Mouse (Mus musculus) midbrain, embryonic 15.5 days (tissue): ENCODE results near the gene Olfr692. TPM values are rescaled to one million over a fixed set of nuclear protein-coding genes. Genes with fewer than 3 reads are reported as not detected.
A peak's percentile ranks its signal among the peaks of the same experiment; 100 is the strongest.
"Not testable (repeated sequence)": the region's sequence is repeated elsewhere in the genome, so short reads cannot be mapped to it uniquely, and the experiment has no call there.

Experiments
- ATAC-seq: fragments of 200-750 bp; cut with Nextera tagmentation; replicated peaks from 2 replicates; pipeline ENCODE4 v1.8.0; 2017; ENCODE audit warnings: moderate TSS enrichment
- H3K27ac ChIP-seq: fragments of 300-500 bp; sonication (generic); 2 replicates; pipeline ENCODE4 v1.5.1; 2015; ENCODE audit warnings: mild to moderate bottlenecking, inconsistent platforms
- H3K27me3 ChIP-seq: fragments of 300-500 bp; sonication (generic); replicated peaks from 2 replicates; pipeline ENCODE4 v1.6.1; 2015; ENCODE audit warnings: inconsistent platforms
- H3K36me3 ChIP-seq: fragments of 300-500 bp; sonication (generic); replicated peaks from 2 replicates; pipeline ENCODE4 v1.6.1; 2015; ENCODE audit warnings: inconsistent platforms
- H3K4me1 ChIP-seq: fragments of 300-500 bp; sonication (generic); 2 replicates; pipeline ENCODE4 v1.6.1; 2015; ENCODE audit warnings: inconsistent platforms
- H3K4me2 ChIP-seq: fragments of 300-500 bp; sonication (generic); 2 replicates; pipeline ENCODE4 v1.6.1; 2015; ENCODE audit warnings: inconsistent platforms, mild to moderate bottlenecking, moderate library complexity
- H3K4me3 ChIP-seq: fragments of 300-500 bp; sonication (generic); 2 replicates; pipeline ENCODE4 v1.5.1; 2015; ENCODE audit warnings: mild to moderate bottlenecking, inconsistent platforms
- H3K9ac ChIP-seq: fragments of 300-500 bp; sonication (generic); 2 replicates; pipeline ENCODE4 v1.6.1; 2015; ENCODE audit warnings: mild to moderate bottlenecking, inconsistent platforms
- H3K9me3 ChIP-seq: fragments of 300-500 bp; sonication (generic); 2 replicates; pipeline ENCODE4 v1.6.1; 2016; ENCODE audit warnings: inconsistent platforms
- WGBS: fragments of 180-500 bp; shearing (Covaris S2); methylation state at CpG from one replicate; pipeline ENCODE4 v1.1.7; 2015; ENCODE audit warnings: mixed read lengths; 5-methylcytosine and 5-hydroxymethylcytosine counted together
- polyA plus RNA-seq: library from polyadenylated mRNA; unstranded; fragments of >200 nt; fragmentation: Nextera tagmentation; extraction: Ambion mirVana; gene quantifications from 2 replicates; pipeline ENCODE4 v1.2.1, GENCODE M21; 2015

Gene Olfr692
- not detected in 2 replicates for polyA plus RNA-seq

- H3K27me3 ChIP-seq: no peaks in the 10 kb centered on the region
- WGBS: 95% methylated on average over 1 of the region's 1 CpGs
- no peaks in the 10 kb centered on the region; the same call in none of the 2 replicates for H3K36me3 ChIP-seq
- no peak within 1 kb of the TSS for H3K9ac ChIP-seq
- H3K27ac ChIP-seq: no peak within 1 kb of the TSS
- no peak within 1 kb of the TSS for H3K4me3 ChIP-seq
- no peak for ATAC-seq
- no peaks in the 10 kb centered on the region for H3K9me3 ChIP-seq
- no peak within 1 kb of the TSS for H3K4me2 ChIP-seq
- H3K4me1 ChIP-seq: no peaks in the 10 kb centered on the region
Measured at GRCm38 (mm10) chr7:105367930-105368329, at the start of gene Olfr692. Gene Olfr692, plus strand, starts transcription at chr7:105368230.

DNA sequence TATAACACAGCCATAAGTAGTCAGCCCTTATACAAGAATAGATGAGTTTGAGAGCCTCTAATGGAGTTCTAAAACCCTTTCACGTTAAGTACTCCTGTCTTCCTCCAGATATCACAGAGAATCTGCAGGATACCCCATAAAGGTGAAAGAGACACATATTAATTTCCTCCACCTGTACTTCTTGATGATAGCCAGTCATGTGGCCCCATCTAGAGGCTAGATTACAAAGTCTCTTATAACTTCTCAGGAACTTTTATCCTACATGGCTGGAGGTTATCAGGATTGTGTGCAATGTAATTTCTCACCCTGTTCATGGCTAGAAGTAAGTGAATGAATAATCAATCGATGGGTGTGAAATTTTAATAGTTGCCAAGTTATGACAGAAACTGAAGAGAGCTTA, 42.7 kb upstream of the Olfr692 start:
- H3K9me3 ChIP-seq: no peaks in the 10 kb centered on the region
- no peak overlapping the region for H3K9ac ChIP-seq
- no peak overlapping the region for H3K4me3 ChIP-seq
- no peaks in the 10 kb centered on the region for H3K36me3 ChIP-seq
- no peak for ATAC-seq
- no peak overlapping the region for H3K27ac ChIP-seq
- no peak overlapping the region for H3K4me2 ChIP-seq
- H3K27me3 ChIP-seq: no peaks in the 10 kb centered on the region
- 81% methylated on average over 2 of the region's 2 CpGs for WGBS
- H3K4me1 ChIP-seq: no peaks in the 10 kb centered on the region

DNA sequence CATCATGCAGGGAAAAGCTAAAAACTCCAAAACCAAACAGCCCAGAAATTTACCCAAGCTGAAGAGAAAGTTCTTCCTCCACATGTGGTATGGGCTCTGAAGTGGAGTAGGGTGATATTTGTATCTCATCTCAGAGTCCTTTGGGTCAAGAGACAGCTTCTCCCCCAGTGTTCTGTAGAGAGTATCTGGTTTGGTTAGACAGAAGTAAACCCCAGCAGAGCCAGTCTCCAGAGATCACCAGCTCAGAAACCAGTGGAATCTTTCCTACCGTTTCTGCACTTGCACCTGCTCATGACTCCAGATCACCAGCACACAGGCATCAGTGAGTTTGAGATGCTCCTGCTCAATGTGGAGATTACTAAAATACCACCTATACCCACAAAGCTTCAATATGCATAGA, 34.0 kb upstream of the Olfr692 start, which contains the start of gene Olfr690:
Gene Olfr690, minus strand, starts transcription at position 101 of the 400 bp plus-strand sequence.
- Histone ChIP-seq H3K4me2 (no peak within 1 kb of the TSS), H3K4me3 (no peak within 1 kb of the TSS), H3K4me1 (no peaks in the 10 kb centered on the region), H3K9me3 (no peaks in the 10 kb centered on the region), H3K9ac (no peak within 1 kb of the TSS), H3K27me3 (no peaks in the 10 kb centered on the region), H3K36me3 (no peaks in the 10 kb centered on the region), H3K27ac (no peak within 1 kb of the TSS)
- WGBS: 70% methylated on average over 1 of the region's 1 CpGs
- no peak for ATAC-seq

- Histone ChIP-seq H3K4me3 (no peak within 1 kb of the TSS), H3K27me3 (no peaks in the 10 kb centered on the region), H3K9me3 (no peaks in the 10 kb centered on the region), H3K27ac (no peak within 1 kb of the TSS), H3K36me3 (no peaks in the 10 kb centered on the region), H3K4me1 (no peaks in the 10 kb centered on the region), H3K4me2 (no peak within 1 kb of the TSS), H3K9ac (no peak within 1 kb of the TSS)
- WGBS: 55% methylated on average over 1 of the region's 1 CpGs
- ATAC-seq: peak; percentile 3; the same call in 1 of the 2 replicates
Measured at GRCm38 (mm10) chr7:105342170-105342569, 25.9 kb upstream of the Olfr692 start, which contains the start of gene Olfr691. Gene Olfr691, minus strand, starts transcription at chr7:105342270.

DNA sequence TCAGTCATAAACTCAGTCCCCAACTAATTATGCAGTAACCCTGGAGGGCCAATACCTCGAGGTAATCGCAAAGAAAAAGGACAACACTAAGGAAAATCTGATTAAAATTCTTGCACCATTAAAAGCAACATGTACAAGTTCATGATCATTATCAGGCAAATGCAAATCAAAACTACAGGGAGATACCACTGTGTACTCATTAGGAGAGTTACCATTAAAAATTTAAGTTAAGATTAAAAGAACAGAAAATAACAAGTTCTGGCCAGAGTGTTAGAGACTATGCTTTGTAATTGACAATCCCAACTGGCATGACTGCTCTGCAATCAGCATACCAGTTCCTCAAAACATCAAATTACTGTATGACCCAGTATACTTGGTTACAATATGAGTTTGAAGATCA, 25.3 kb upstream of the Olfr692 start:
- Histone ChIP-seq H3K27me3 (no peaks in the 10 kb centered on the region), H3K4me2 (no peak overlapping the region), H3K4me3 (no peak overlapping the region), H3K4me1 (no peaks in the 10 kb centered on the region), H3K9ac (no peak overlapping the region), H3K36me3 (no peaks in the 10 kb centered on the region), H3K27ac (no peak overlapping the region), H3K9me3 (no peaks in the 10 kb centered on the region)
- 52% methylated on average over 2 of the region's 2 CpGs for WGBS
- ATAC-seq: peak; percentile 75

DNA sequence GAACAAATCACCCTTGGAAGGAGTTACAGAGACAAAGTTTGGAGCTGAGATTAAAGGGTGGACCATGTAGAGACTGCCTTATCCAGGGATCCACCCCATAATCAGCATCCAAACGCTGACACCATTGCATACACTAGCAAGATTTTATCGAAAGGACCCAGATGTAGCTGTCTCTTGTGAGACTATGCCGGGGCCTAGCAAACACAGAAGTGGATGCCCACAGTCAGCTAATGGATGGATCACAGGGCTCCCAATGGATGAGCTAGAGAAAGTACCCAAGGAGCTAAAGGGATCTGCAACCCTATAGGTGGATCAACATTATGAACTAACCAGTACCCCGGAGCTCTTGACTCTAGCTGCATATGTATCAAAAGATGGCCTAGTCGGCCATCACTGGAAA, 12.0 kb upstream of the Olfr692 start:
- not testable (repeated sequence) for H3K4me3 ChIP-seq, H3K9ac ChIP-seq, H3K4me1 ChIP-seq, H3K36me3 ChIP-seq, H3K9me3 ChIP-seq, H3K4me2 ChIP-seq, H3K27ac ChIP-seq, ATAC-seq, H3K27me3 ChIP-seq
- no CpG with 5 or more reads among the region's 5 CpGs for WGBS

GRCm38 (mm10) chr7:105356487-105356886, 11.5 kb upstream of the Olfr692 start:
- H3K27me3 ChIP-seq, H3K9me3 ChIP-seq, H3K4me2 ChIP-seq, H3K4me3 ChIP-seq, H3K4me1 ChIP-seq, H3K9ac ChIP-seq, H3K27ac ChIP-seq, H3K36me3 ChIP-seq: not testable (repeated sequence)
- ATAC-seq: peak; percentile 80; the same call in 1 of the 2 replicates
- WGBS: 96% methylated on average over 1 of the region's 2 CpGs

GRCm38 (mm10) chr7:105361713-105362112, 6.3 kb upstream of the Olfr692 start:
- WGBS: 86% methylated on average over 2 of the region's 2 CpGs
- ATAC-seq: no peak
- Histone ChIP-seq H3K27me3 (no peaks in the 10 kb centered on the region), H3K4me1 (no peaks in the 10 kb centered on the region), H3K9me3 (no peaks in the 10 kb centered on the region), H3K9ac (no peak overlapping the region), H3K4me2 (no peak overlapping the region), H3K4me3 (no peak overlapping the region), H3K27ac (no peak overlapping the region), H3K36me3 (no peaks in the 10 kb centered on the region)

DNA sequence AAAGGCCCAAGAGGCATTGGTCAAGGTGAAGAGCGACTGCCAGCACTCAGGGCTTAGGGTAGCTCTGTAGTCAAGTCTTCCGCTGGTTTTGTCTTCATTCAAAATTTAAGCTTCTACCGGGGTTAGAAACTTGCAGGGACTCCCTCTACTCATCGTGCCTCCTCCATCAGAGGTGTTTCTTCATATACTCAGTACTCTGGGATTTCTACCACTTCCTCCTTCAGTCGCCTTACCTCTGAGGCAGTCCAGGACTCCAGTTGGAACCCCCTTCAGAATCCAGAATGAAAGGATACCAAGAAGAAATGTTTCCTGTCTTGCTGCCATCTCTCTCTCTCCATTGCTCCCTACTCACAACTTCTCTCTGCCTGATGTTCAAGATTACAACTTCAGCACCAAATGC, 762 bp upstream of the Olfr692 start:
- no peak overlapping the region for H3K4me3 ChIP-seq

DNA sequence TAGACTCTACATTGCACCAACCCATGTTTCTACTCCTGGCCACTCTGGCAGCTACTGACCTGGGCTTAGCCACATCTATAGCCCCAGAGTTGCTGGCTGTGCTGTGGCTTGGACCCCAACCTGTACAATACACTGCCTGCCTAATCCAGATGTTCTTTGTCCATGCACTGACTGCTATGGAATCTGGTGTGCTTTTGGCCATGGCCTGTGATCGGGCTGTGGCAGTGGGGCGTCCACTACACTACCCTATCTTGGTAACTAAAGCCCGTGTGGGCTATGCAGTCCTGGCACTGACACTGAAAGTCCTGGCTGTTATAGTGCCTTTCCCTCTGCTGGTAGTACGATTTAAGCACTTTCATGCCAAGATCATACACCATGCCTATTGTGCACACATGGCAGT, 491 bp downstream of the Olfr692 start:
- H3K4me1 ChIP-seq: no peaks in the 10 kb centered on the region
- no peak overlapping the region for H3K4me3 ChIP-seq
- no peak for ATAC-seq
- no peak overlapping the region for H3K9ac ChIP-seq
- WGBS: 95% methylated on average over 4 of the region's 4 CpGs
- no peaks in the 10 kb centered on the region for H3K9me3 ChIP-seq
- H3K27me3 ChIP-seq: no peaks in the 10 kb centered on the region
- H3K36me3 ChIP-seq: peaks cover 3% of the 10 kb centered on the region
- H3K27ac ChIP-seq: no peak overlapping the region
- no peak overlapping the region for H3K4me2 ChIP-seq

More for the DNA sequence above, 762 bp upstream of the Olfr692 start:
- Histone ChIP-seq H3K9me3 (no peaks in the 10 kb centered on the region), H3K4me2 (no peak overlapping the region), H3K27me3 (no peaks in the 10 kb centered on the region), H3K9ac (no peak overlapping the region), H3K4me1 (no peaks in the 10 kb centered on the region), H3K27ac (no peak overlapping the region), H3K36me3 (no peaks in the 10 kb centered on the region; the same call in 1 of the 2 replicates)
- ATAC-seq: no peak
- WGBS: 88% methylated on average over 5 of the region's 5 CpGs

DNA sequence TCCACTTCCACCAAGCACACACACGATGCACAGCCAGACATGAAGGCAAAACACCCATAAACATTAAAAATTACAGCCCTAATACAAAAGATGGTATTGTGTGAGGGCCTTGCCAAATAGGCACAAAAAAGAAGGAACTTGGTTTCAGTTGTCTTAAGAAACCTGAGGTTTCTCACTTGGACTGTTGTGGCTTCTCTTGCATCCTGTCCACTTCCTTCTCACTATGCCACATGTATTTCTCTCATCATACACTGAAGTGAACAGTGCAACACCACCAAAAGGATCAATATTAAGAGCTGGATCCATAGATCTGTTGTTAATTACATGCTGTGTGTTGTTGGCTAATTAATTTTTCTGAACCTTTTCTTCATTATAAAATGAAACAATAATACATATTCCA, 4.9 kb downstream of the Olfr692 start:
- H3K27ac ChIP-seq: no peak overlapping the region
- no peak overlapping the region for H3K4me2 ChIP-seq
- no peak for ATAC-seq
- H3K9ac ChIP-seq: no peak overlapping the region
- H3K27me3 ChIP-seq: no peaks in the 10 kb centered on the region
- peaks cover 18% of the 10 kb centered on the region for H3K36me3 ChIP-seq
- no peaks in the 10 kb centered on the region for H3K9me3 ChIP-seq
- H3K4me1 ChIP-seq: no peaks in the 10 kb centered on the region
- 91% methylated on average over 1 of the region's 1 CpGs for WGBS
- no peak overlapping the region for H3K4me3 ChIP-seq

DNA sequence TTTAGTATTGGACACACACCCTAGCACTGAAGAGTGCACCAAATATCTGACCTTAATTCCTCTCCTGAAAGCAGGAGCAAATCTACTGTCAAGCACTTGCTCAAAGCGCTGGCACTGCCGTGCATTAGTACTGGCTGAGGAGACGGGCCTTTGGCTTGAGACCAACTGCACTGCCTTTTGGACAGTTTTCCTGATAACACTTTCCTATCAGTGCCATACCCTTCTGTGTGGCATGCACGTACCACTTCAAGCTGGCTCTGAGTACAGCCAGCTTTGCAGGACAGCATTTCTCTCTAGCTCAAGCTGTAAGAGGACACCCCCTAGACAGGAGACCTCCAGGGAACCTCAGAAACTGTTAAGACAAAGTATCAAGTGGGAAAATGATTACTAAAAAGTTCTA, 5.5 kb downstream of the Olfr692 start:
- peaks cover 23% of the 10 kb centered on the region for H3K36me3 ChIP-seq
- WGBS: 93% methylated on average over 4 of the region's 4 CpGs

GRCm38 (mm10) chr7:105373976-105374375, 5.9 kb downstream of the Olfr692 start:
- 97% methylated on average over 3 of the region's 3 CpGs for WGBS
- H3K4me2 ChIP-seq: no peak overlapping the region
- no peak for ATAC-seq
- no peak overlapping the region for H3K27ac ChIP-seq
- H3K9ac ChIP-seq: no peak overlapping the region
- peaks cover 28% of the 10 kb centered on the region for H3K36me3 ChIP-seq
- H3K4me1 ChIP-seq: no peaks in the 10 kb centered on the region
- H3K27me3 ChIP-seq: no peaks in the 10 kb centered on the region
- no peak overlapping the region for H3K4me3 ChIP-seq
- no peaks in the 10 kb centered on the region for H3K9me3 ChIP-seq

More for the DNA sequence above, 5.5 kb downstream of the Olfr692 start:
- H3K9ac ChIP-seq: no peak overlapping the region
- H3K27me3 ChIP-seq: no peaks in the 10 kb centered on the region
- ATAC-seq: no peak
- H3K9me3 ChIP-seq: no peaks in the 10 kb centered on the region
- H3K4me2 ChIP-seq: no peak overlapping the region
- no peaks in the 10 kb centered on the region for H3K4me1 ChIP-seq
- H3K4me3 ChIP-seq: no peak overlapping the region
- H3K27ac ChIP-seq: no peak overlapping the region
